Mouse (Mus musculus): Measurements from ENCODE around the gene Stk26. TPM values are rescaled to one million over a fixed set of nuclear protein-coding genes. Genes with fewer than 3 reads are reported as not detected.

Gene Stk26
- polyA plus RNA-seq, 1 experiment from 2014 or later = 4.2 TPM

DNA sequence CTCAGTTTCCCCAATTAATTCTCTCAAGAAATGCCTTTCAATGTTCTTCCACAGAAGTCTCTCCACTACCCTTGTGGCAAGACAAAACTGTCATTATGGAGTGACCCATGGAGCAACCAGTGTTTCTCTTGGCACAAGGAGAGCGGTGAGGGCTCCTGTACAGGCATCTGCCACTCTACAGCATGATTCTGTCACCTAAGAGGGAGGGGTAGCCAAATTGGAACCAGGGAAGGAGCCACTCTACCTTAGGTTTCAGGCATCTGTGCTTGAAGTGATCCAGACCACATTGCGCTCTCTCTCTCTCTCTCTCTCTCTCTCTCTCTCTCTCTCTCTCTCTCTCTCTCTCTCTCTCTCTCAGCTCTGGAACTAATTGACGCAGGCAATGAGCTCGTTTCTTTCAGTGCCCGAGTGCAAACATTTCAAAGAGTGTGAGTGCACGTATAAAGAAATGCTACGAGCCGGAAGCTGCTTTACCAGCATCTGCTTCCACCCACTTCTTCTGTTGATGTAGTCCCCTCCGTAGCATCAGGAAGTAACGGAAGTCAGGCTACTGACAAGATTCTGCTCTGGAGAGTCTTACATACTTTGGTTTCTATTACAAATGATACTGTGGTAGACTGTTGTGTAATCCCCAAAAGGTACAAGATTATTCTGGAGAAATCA is 4.7 kb upstream of the Stk26 start:
- H3K9me3 ChIP-seq (ENCODE audit: control insufficient read depth, low read length) = no peaks in the 10 kb centered on the region
- 71% methylated on average over 10 of the region's 10 CpGs for WGBS
- H3K4me2 ChIP-seq (replicated peaks; ENCODE audit: low read depth, low read length) = no peak overlapping the region
- no peaks in the 10 kb centered on the region; the same call in 1 of the 2 replicates for H3K27me3 ChIP-seq (ENCODE audit: control insufficient read depth, insufficient read depth, low read length)
- H3K27ac ChIP-seq (ENCODE audit: low read depth, low read length) = no peak overlapping the region
- H3K4me3 ChIP-seq (ENCODE audit: low read length) = no peak overlapping the region
- H3K36me3 ChIP-seq (ENCODE audit: control insufficient read depth, insufficient read depth, low read length) = no peaks in the 10 kb centered on the region
- H3K4me1 ChIP-seq (ENCODE audit: control insufficient read depth, insufficient read depth, low read length) = no peaks in the 10 kb centered on the region
- H3K9ac ChIP-seq (ENCODE audit: low read depth, low read length) = no peak overlapping the region
- no peak for ATAC-seq (ENCODE audit: low FRiP score, low TSS enrichment)

GRCm38 (mm10) chrX:50841587-50841986 is 740 bp downstream of the Stk26 start:
- Histone ChIP-seq H3K4me3 (ENCODE audit: low read length) (peak overlapping the region; percentile 49), H3K9ac (ENCODE audit: low read depth, low read length) (peak overlapping the region; percentile 50), H3K36me3 (ENCODE audit: control insufficient read depth, insufficient read depth, low read length) (no peaks in the 10 kb centered on the region), H3K27me3 (ENCODE audit: control insufficient read depth, insufficient read depth, low read length) (peaks cover 5% of the 10 kb centered on the region; the same call in 1 of the 2 replicates), H3K4me1 (ENCODE audit: control insufficient read depth, insufficient read depth, low read length) (no peaks in the 10 kb centered on the region), H3K9me3 (ENCODE audit: control insufficient read depth, low read length) (no peaks in the 10 kb centered on the region), H3K4me2 (replicated peaks; ENCODE audit: low read depth, low read length) (peak overlapping the region; percentile 59), H3K27ac (ENCODE audit: low read depth, low read length) (no peak overlapping the region)
- ATAC-seq (ENCODE audit: low FRiP score, low TSS enrichment) = peak; percentile 90
- 35% methylated on average over 22 of the region's 23 CpGs for WGBS

GRCm38 (mm10) chrX:50842046-50842445 is 1.2 kb downstream of the Stk26 start:
- H3K36me3 ChIP-seq (ENCODE audit: control insufficient read depth, insufficient read depth, low read length) = no peaks in the 10 kb centered on the region
- no peak overlapping the region for H3K27ac ChIP-seq (ENCODE audit: low read depth, low read length)
- WGBS = 50% methylated on average over 9 of the region's 9 CpGs
- H3K9ac ChIP-seq (ENCODE audit: low read depth, low read length) = no peak overlapping the region
- H3K9me3 ChIP-seq (ENCODE audit: control insufficient read depth, low read length) = no peaks in the 10 kb centered on the region
- 0 out of 2 replicates have a peak, but pooled peaks have one; percentile 20 for ATAC-seq (ENCODE audit: low FRiP score, low TSS enrichment)
- H3K4me2 ChIP-seq (replicated peaks; ENCODE audit: low read depth, low read length) = peak overlapping the region; percentile 59
- H3K4me1 ChIP-seq (ENCODE audit: control insufficient read depth, insufficient read depth, low read length) = no peaks in the 10 kb centered on the region
- H3K4me3 ChIP-seq (ENCODE audit: low read length) = peak overlapping the region; percentile 49
- H3K27me3 ChIP-seq (ENCODE audit: control insufficient read depth, insufficient read depth, low read length) = peaks cover 5% of the 10 kb centered on the region; the same call in 1 of the 2 replicates

DNA sequence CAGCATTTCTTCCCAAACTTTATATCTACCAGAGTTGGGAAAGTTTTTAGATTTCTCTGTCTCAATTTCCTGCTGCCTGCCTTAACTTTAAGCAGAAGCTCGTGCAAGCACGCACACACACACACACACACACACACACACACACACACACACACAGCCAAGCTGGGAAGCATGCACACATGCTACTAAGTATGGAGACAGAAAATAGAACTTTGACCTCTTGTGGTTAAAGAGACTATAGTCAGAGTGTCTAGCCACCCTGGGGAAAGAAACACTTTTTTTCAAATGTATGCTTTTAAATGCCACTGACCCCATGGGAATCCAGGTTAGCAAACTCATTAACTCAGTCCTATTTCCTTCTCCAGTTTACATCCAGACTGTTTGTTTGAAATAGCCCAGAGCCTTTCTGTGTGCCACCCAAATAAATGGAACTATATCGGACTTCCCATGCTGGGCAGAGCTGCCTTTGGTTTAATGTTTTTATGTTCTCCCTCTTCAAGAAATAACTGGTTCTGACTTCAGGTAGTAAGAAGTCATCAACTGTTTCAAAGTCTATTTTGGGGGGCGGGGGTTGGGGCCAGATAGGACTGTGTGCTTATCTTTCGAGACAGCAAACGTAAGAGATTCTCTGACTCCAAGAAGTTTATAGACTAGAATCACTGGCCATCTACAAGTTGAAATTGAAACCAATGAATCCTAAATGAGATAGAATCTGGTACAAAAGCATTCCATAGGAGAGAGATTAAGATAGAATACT is 9.8 kb downstream of the Stk26 start:
- Histone ChIP-seq H3K27me3 (ENCODE audit: control insufficient read depth, insufficient read depth, low read length) (no peaks in the 10 kb centered on the region), H3K4me2 (replicated peaks; ENCODE audit: low read depth, low read length) (no peak overlapping the region), H3K36me3 (ENCODE audit: control insufficient read depth, insufficient read depth, low read length) (no peaks in the 10 kb centered on the region), H3K4me3 (ENCODE audit: low read length) (no peak overlapping the region), H3K27ac (ENCODE audit: low read depth, low read length) (no peak overlapping the region), H3K4me1 (ENCODE audit: control insufficient read depth, insufficient read depth, low read length) (no peaks in the 10 kb centered on the region), H3K9ac (ENCODE audit: low read depth, low read length) (no peak overlapping the region), H3K9me3 (ENCODE audit: control insufficient read depth, low read length) (no peaks in the 10 kb centered on the region)
- ATAC-seq (ENCODE audit: low FRiP score, low TSS enrichment) = no peak
- 86% methylated on average over 6 of the region's 6 CpGs for WGBS

DNA sequence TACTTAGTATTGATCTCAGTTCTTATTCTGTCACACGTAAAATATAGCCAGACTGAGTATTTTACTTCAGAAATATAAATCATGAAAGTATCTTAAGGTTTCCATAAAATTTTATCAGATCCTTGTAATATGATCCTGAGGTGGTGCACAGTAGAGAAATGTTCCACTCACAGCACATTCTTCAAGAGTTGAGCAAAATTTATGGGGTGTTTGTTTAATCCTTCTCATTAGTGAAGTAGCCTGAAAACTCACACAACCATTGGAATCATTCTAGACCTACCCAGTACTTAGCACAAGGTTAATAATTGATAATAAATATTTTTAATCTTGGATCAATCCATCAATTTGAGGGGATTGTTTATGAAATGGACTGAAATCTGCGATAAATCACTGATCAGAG is 22.9 kb downstream of the Stk26 start:
- Histone ChIP-seq H3K27me3 (ENCODE audit: control insufficient read depth, insufficient read depth, low read length) (no peaks in the 10 kb centered on the region), H3K9me3 (ENCODE audit: control insufficient read depth, low read length) (no peaks in the 10 kb centered on the region), H3K4me2 (replicated peaks; ENCODE audit: low read depth, low read length) (no peak overlapping the region), H3K36me3 (ENCODE audit: control insufficient read depth, insufficient read depth, low read length) (no peaks in the 10 kb centered on the region), H3K27ac (ENCODE audit: low read depth, low read length) (no peak overlapping the region), H3K9ac (ENCODE audit: low read depth, low read length) (no peak overlapping the region), H3K4me1 (ENCODE audit: control insufficient read depth, insufficient read depth, low read length) (0 out of 2 replicates have a peak, but pooled peaks cover 2% of the 10 kb centered on the region), H3K4me3 (ENCODE audit: low read length) (no peak overlapping the region)
- 0 out of 2 replicates have a peak, but pooled peaks have one; percentile 49 for ATAC-seq (ENCODE audit: low FRiP score, low TSS enrichment)
- 46% methylated on average over 2 of the region's 2 CpGs for WGBS

GRCm38 (mm10) chrX:50864734-50865133 is 23.9 kb downstream of the Stk26 start:
- no peaks in the 10 kb centered on the region for H3K27me3 ChIP-seq (ENCODE audit: control insufficient read depth, insufficient read depth, low read length)
- H3K4me1 ChIP-seq (ENCODE audit: control insufficient read depth, insufficient read depth, low read length) = 0 out of 2 replicates have a peak, but pooled peaks cover 2% of the 10 kb centered on the region
- ATAC-seq (ENCODE audit: low FRiP score, low TSS enrichment) = no peak
- H3K27ac ChIP-seq (ENCODE audit: low read depth, low read length) = no peak overlapping the region
- no peaks in the 10 kb centered on the region for H3K36me3 ChIP-seq (ENCODE audit: control insufficient read depth, insufficient read depth, low read length)
- H3K9me3 ChIP-seq (ENCODE audit: control insufficient read depth, low read length) = no peaks in the 10 kb centered on the region
- no peak overlapping the region for H3K4me2 ChIP-seq (replicated peaks; ENCODE audit: low read depth, low read length)
- WGBS = 74% methylated on average over 5 of the region's 5 CpGs
- H3K9ac ChIP-seq (ENCODE audit: low read depth, low read length) = no peak overlapping the region
- no peak overlapping the region for H3K4me3 ChIP-seq (ENCODE audit: low read length)

DNA sequence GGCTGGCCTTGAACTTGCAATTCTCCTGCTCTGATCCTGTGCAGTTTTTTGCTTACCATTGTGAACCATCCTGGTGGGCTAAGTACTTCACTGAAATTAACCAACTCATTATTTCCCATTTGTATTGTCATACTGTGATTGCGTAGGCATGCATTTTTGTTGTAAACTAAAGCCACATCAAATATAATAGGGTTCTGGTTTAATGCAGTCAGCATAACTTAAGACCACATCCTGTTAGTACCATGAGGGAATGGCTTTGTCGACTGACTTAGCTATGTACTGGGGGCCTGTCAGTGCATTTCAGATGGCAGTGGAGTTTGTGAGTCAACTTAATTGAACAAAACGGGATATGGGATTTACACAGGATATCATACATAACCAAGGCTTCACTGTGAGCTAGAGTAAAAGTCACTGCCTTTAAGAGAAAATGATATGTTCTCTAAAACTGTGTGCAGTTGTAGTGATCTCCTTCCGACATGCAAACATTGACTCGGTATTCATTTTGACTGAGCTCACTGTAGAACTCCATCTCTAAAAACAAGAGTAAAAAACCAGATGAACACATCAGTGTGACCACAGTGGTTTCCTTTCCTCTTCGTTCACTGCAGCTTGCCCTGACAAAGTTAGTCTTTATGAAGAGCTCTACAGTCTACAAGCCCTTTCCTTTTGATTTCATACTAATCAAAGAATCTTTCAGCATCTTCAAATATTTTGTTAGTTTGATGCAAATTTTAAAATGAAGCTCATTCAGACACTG is 33.6 kb downstream of the Stk26 start:
- 87% methylated on average over 6 of the region's 6 CpGs for WGBS
- Histone ChIP-seq H3K4me2 (replicated peaks; ENCODE audit: low read depth, low read length) (no peak overlapping the region), H3K4me1 (ENCODE audit: control insufficient read depth, insufficient read depth, low read length) (no peaks in the 10 kb centered on the region), H3K9ac (ENCODE audit: low read depth, low read length) (no peak overlapping the region), H3K27me3 (ENCODE audit: control insufficient read depth, insufficient read depth, low read length) (no peaks in the 10 kb centered on the region), H3K27ac (ENCODE audit: low read depth, low read length) (no peak overlapping the region), H3K9me3 (ENCODE audit: control insufficient read depth, low read length) (no peaks in the 10 kb centered on the region), H3K4me3 (ENCODE audit: low read length) (no peak overlapping the region), H3K36me3 (ENCODE audit: control insufficient read depth, insufficient read depth, low read length) (no peaks in the 10 kb centered on the region)
- ATAC-seq (ENCODE audit: low FRiP score, low TSS enrichment) = no peak

DNA sequence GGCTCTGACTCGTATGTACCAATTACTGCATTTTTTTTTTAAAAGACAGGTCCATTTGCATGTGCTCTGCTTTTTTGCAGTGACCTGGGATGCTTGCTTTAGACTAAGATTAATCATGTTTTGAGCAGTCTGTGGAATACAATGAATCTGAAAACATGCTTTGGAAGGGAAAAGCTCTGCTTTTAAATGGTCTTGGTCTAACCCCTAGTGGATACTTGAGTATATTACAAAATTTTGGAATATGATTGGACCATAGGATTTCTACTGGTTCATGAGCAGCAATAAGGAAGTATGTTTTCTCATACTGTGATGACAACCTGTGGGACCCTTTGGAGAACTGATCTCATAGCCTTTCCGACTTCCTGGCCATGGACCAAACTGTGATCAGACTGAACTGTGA is 47.2 kb downstream of the Stk26 start:
- 85% methylated on average over 2 of the region's 2 CpGs for WGBS
- no peak overlapping the region for H3K4me2 ChIP-seq (replicated peaks; ENCODE audit: low read depth, low read length)
- H3K27ac ChIP-seq (ENCODE audit: low read depth, low read length) = no peak overlapping the region
- H3K4me3 ChIP-seq (ENCODE audit: low read length) = no peak overlapping the region
- H3K9ac ChIP-seq (ENCODE audit: low read depth, low read length) = no peak overlapping the region
- H3K27me3 ChIP-seq (ENCODE audit: control insufficient read depth, insufficient read depth, low read length) = no peaks in the 10 kb centered on the region
- ATAC-seq (ENCODE audit: low FRiP score, low TSS enrichment) = no peak
- no peaks in the 10 kb centered on the region for H3K9me3 ChIP-seq (ENCODE audit: control insufficient read depth, low read length)
- H3K4me1 ChIP-seq (ENCODE audit: control insufficient read depth, insufficient read depth, low read length) = no peaks in the 10 kb centered on the region
- no peaks in the 10 kb centered on the region for H3K36me3 ChIP-seq (ENCODE audit: control insufficient read depth, insufficient read depth, low read length)
